Mouse (Mus musculus): ENCODE data around the gene Kirrel3. TPM values are rescaled to one million over a fixed set of nuclear protein-coding genes. Genes with fewer than 3 reads are reported as not detected.

The Kirrel3 gene
- polyA plus RNA-seq, 1 experiment from 2014 or later, result 1.3 TPM

- no peaks in the 10 kb centered on the region; the same call in 1 of the 2 replicates for H3K27me3 ChIP-seq (replicated peaks)
- no peak overlapping the region for H3K27ac ChIP-seq (ENCODE audit: poor library complexity, severe bottlenecking)
- no peak for ATAC-seq (ENCODE audit: insufficient number of reproducible peaks, low FRiP score)
- no peak overlapping the region for H3K4me2 ChIP-seq
- H3K9me3 ChIP-seq (replicated peaks), result peaks cover 3% of the 10 kb centered on the region; the same call in 1 of the 2 replicates
- WGBS, result 80% methylated on average over 2 of the region's 2 CpGs
- no peaks in the 10 kb centered on the region for H3K36me3 ChIP-seq
- H3K4me3 ChIP-seq, result no peak overlapping the region
- H3K9ac ChIP-seq, result no peak overlapping the region
- H3K4me1 ChIP-seq (replicated peaks), result no peaks in the 10 kb centered on the region
These were observed 21.5 kb downstream of the Kirrel3 start for GRCm38 (mm10) chr9:34507164-34507563.

GRCm38 (mm10) chr9:34518861-34519260 lies 33.2 kb downstream of the Kirrel3 start:
- H3K4me3 ChIP-seq, result no peak overlapping the region
- no peak overlapping the region for H3K27ac ChIP-seq (ENCODE audit: poor library complexity, severe bottlenecking)
- WGBS, result 71% methylated on average over 6 of the region's 6 CpGs
- no peak overlapping the region for H3K9ac ChIP-seq
- H3K36me3 ChIP-seq, result no peaks in the 10 kb centered on the region
- no peak for ATAC-seq (ENCODE audit: insufficient number of reproducible peaks, low FRiP score)
- no peaks in the 10 kb centered on the region for H3K4me1 ChIP-seq (replicated peaks)
- H3K4me2 ChIP-seq, result no peak overlapping the region
- no peaks in the 10 kb centered on the region for H3K9me3 ChIP-seq (replicated peaks)
- peaks cover 4% of the 10 kb centered on the region; the same call in 1 of the 2 replicates for H3K27me3 ChIP-seq (replicated peaks)

- Histone ChIP-seq H3K9ac (no peak overlapping the region), H3K27me3 (replicated peaks) (no peaks in the 10 kb centered on the region; the same call in 1 of the 2 replicates), H3K27ac (ENCODE audit: poor library complexity, severe bottlenecking) (no peak overlapping the region), H3K4me1 (replicated peaks) (no peaks in the 10 kb centered on the region), H3K9me3 (replicated peaks) (no peaks in the 10 kb centered on the region), H3K4me2 (no peak overlapping the region), H3K4me3 (no peak overlapping the region), H3K36me3 (no peaks in the 10 kb centered on the region)
- 75% methylated on average over 20 of the region's 20 CpGs for WGBS
- no peak for ATAC-seq (ENCODE audit: insufficient number of reproducible peaks, low FRiP score)
These were observed 34.7 kb downstream of the Kirrel3 start for GRCm38 (mm10) chr9:34520234-34520950.

DNA sequence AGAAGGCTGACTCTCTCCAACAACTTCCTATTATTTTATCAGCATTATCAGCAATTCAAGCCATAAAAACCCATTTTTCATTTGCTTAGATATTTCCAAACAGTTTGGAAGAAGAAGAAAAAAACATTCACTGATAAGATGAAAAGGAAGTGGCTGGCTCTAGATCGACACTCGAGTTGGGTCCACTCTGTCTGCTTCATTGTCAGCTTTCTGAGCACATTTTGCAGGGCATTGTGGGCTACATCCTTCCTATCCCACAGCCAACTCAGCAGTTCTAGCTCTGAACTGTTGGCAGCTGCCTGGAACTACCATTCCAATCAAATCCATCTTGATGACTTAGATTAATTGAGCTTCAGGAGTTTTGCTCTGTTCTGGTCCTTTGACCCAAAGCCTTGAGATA lies 40.0 kb downstream of the Kirrel3 start:
- Histone ChIP-seq H3K27me3 (replicated peaks) (no peaks in the 10 kb centered on the region), H3K27ac (ENCODE audit: poor library complexity, severe bottlenecking) (no peak overlapping the region), H3K9me3 (replicated peaks) (no peaks in the 10 kb centered on the region), H3K4me3 (no peak overlapping the region), H3K9ac (no peak overlapping the region), H3K36me3 (no peaks in the 10 kb centered on the region), H3K4me2 (no peak overlapping the region), H3K4me1 (replicated peaks) (no peaks in the 10 kb centered on the region)
- ATAC-seq (ENCODE audit: insufficient number of reproducible peaks, low FRiP score), result no peak
- WGBS, result 45% methylated on average over 2 of the region's 2 CpGs

DNA sequence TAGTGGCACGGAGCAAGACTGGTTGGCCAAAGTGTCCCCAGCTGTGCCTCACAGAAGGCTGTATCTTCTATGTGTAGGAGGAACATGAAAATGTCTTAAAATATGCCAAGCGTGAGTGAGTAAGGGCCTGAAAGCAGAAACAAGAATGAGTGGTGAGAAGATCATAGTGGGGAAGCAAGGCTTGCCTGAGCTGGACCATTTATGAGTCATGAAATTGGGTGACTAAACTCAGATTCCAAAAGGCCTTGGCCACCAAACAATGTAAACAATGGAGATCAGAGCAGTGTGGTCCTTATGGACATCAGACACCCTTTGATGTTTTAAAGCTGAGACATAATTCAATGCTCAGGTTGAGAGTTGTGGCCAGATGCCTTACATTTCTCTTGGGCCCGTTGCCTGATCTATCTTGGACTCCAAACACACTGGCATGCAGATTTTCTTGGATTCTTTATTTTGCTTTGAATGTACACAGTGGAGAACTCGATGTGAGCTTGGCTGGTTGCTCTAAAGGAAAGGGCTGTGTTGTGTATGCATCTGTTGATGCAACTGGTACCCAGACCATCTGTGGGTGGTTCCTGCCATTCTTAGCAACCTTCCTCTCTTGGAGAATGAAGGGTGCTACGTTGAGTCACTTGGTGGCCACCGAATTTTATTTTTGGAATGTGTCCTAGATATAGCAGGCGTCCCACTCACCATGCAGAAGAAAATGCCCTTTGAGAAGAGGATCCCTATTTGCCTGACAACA lies 53.1 kb downstream of the Kirrel3 start:
- Histone ChIP-seq H3K4me1 (replicated peaks) (no peaks in the 10 kb centered on the region), H3K4me3 (no peak overlapping the region), H3K9me3 (replicated peaks) (no peaks in the 10 kb centered on the region), H3K27me3 (replicated peaks) (peaks cover 10% of the 10 kb centered on the region), H3K9ac (no peak overlapping the region), H3K4me2 (no peak overlapping the region), H3K36me3 (no peaks in the 10 kb centered on the region), H3K27ac (ENCODE audit: poor library complexity, severe bottlenecking) (no peak overlapping the region)
- 72% methylated on average over 7 of the region's 7 CpGs for WGBS
- no peak for ATAC-seq (ENCODE audit: insufficient number of reproducible peaks, low FRiP score)

DNA sequence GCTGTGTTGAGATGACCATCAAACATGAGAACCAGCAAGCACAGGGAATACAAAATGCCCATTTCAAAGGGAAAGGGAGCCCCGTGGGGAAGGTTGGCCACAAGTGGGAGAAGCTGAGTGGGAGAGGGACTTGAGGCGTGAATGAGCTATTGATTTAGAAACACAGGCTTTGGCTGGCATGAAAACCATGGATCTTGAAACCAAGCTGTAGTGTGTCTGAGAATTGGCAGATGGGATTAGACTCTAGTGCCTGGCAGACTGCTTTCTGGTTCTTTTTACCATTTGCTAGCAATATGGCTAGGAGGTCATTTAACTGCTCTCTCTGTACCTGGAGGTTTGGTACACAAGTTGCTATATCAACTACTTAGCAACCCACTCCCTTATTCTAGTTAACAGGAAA lies 56.2 kb downstream of the Kirrel3 start:
- H3K4me2 ChIP-seq, result no peak overlapping the region
- ATAC-seq (ENCODE audit: insufficient number of reproducible peaks, low FRiP score), result no peak
- peaks cover 29% of the 10 kb centered on the region for H3K27me3 ChIP-seq (replicated peaks)
- no peaks in the 10 kb centered on the region for H3K9me3 ChIP-seq (replicated peaks)
- 59% methylated on average over 2 of the region's 2 CpGs for WGBS
- H3K4me3 ChIP-seq, result no peak overlapping the region
- no peaks in the 10 kb centered on the region for H3K4me1 ChIP-seq (replicated peaks)
- no peaks in the 10 kb centered on the region for H3K36me3 ChIP-seq
- H3K9ac ChIP-seq, result no peak overlapping the region
- no peak overlapping the region for H3K27ac ChIP-seq (ENCODE audit: poor library complexity, severe bottlenecking)

GRCm38 (mm10) chr9:34555699-34556098 lies 70.0 kb downstream of the Kirrel3 start:
- Histone ChIP-seq H3K4me2 (no peak overlapping the region), H3K4me3 (no peak overlapping the region), H3K36me3 (no peaks in the 10 kb centered on the region), H3K9me3 (replicated peaks) (no peaks in the 10 kb centered on the region), H3K27ac (ENCODE audit: poor library complexity, severe bottlenecking) (no peak overlapping the region), H3K9ac (no peak overlapping the region), H3K27me3 (replicated peaks) (peaks cover 47% of the 10 kb centered on the region), H3K4me1 (replicated peaks) (no peaks in the 10 kb centered on the region)
- 46% methylated on average over 2 of the region's 2 CpGs for WGBS
- no peak for ATAC-seq (ENCODE audit: insufficient number of reproducible peaks, low FRiP score)

DNA sequence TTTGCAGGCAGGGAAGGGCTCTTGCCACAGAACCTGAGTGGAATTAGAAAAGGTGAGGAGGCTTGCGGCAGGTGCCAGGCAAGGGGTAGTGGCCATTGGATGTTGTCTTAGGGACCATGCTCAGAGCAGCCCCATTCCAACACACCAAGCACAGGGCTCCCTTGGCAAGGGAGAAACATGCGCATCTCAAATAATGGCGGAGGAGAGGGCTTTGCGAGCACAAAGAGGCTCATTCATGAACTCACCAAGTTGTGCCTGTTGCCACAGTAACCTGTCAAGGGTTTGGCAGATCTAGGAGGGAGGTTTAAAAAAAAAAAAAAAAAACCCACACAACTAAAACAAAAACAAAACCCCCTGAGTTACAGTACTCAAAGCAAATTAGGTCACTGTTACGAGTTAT lies 72.2 kb downstream of the Kirrel3 start:
- Histone ChIP-seq H3K27ac (ENCODE audit: poor library complexity, severe bottlenecking) (no peak overlapping the region), H3K9me3 (replicated peaks) (no peaks in the 10 kb centered on the region), H3K4me3 (no peak overlapping the region), H3K9ac (no peak overlapping the region), H3K4me1 (replicated peaks) (no peaks in the 10 kb centered on the region), H3K27me3 (replicated peaks) (peaks cover 45% of the 10 kb centered on the region), H3K4me2 (no peak overlapping the region), H3K36me3 (no peaks in the 10 kb centered on the region)
- 71% methylated on average over 5 of the region's 5 CpGs for WGBS
- ATAC-seq (ENCODE audit: insufficient number of reproducible peaks, low FRiP score), result no peak

GRCm38 (mm10) chr9:34558291-34558899 lies 72.7 kb downstream of the Kirrel3 start:
- Histone ChIP-seq H3K4me1 (replicated peaks) (no peaks in the 10 kb centered on the region), H3K9ac (no peak overlapping the region), H3K4me3 (no peak overlapping the region), H3K27ac (ENCODE audit: poor library complexity, severe bottlenecking) (no peak overlapping the region), H3K27me3 (replicated peaks) (peaks cover 45% of the 10 kb centered on the region), H3K4me2 (no peak overlapping the region), H3K36me3 (no peaks in the 10 kb centered on the region), H3K9me3 (replicated peaks) (no peaks in the 10 kb centered on the region)
- 68% methylated on average over 8 of the region's 8 CpGs for WGBS
- ATAC-seq (ENCODE audit: insufficient number of reproducible peaks, low FRiP score), result no peak

GRCm38 (mm10) chr9:34559102-34559501 lies 73.4 kb downstream of the Kirrel3 start:
- Histone ChIP-seq H3K27ac (ENCODE audit: poor library complexity, severe bottlenecking) (no peak overlapping the region), H3K9ac (no peak overlapping the region), H3K4me2 (no peak overlapping the region), H3K9me3 (replicated peaks) (no peaks in the 10 kb centered on the region), H3K4me1 (replicated peaks) (no peaks in the 10 kb centered on the region), H3K4me3 (no peak overlapping the region), H3K36me3 (no peaks in the 10 kb centered on the region), H3K27me3 (replicated peaks) (peaks cover 45% of the 10 kb centered on the region)
- no peak for ATAC-seq (ENCODE audit: insufficient number of reproducible peaks, low FRiP score)
- 79% methylated on average over 9 of the region's 9 CpGs for WGBS

- Histone ChIP-seq H3K4me3 (no peak overlapping the region), H3K27ac (ENCODE audit: poor library complexity, severe bottlenecking) (no peak overlapping the region), H3K36me3 (no peaks in the 10 kb centered on the region), H3K9me3 (replicated peaks) (no peaks in the 10 kb centered on the region), H3K4me1 (replicated peaks) (no peaks in the 10 kb centered on the region), H3K27me3 (replicated peaks) (peaks cover 33% of the 10 kb centered on the region), H3K9ac (no peak overlapping the region), H3K4me2 (no peak overlapping the region)
- 45% methylated on average over 1 of the region's 1 CpGs for WGBS
- no peak for ATAC-seq (ENCODE audit: insufficient number of reproducible peaks, low FRiP score)
These were observed 75.6 kb downstream of the Kirrel3 start for GRCm38 (mm10) chr9:34561281-34561680.

All from heart, embryonic 12.5 days (tissue).